Mouse (Mus musculus): ENCODE results near the gene Crhr1. TPM values are rescaled to one million over a fixed set of nuclear protein-coding genes. Genes with fewer than 3 reads are reported as not detected.

The Crhr1 gene
- polyA plus RNA-seq, 1 experiment from 2014 or later: not detected

- H3K4me2 ChIP-seq: no peak overlapping the region
- 32% methylated on average over 12 of the region's 12 CpGs for WGBS
These were observed 38.7 kb downstream of the Crhr1 start for GRCm38 (mm10) chr11:104171281-104171781.

GRCm38 (mm10) chr11:104178893-104179292 lies 46.2 kb downstream of the Crhr1 start:
- Histone ChIP-seq H3K9me3 (no peaks in the 10 kb centered on the region), H3K4me1 (no peaks in the 10 kb centered on the region), H3K4me3 (no peak overlapping the region), H3K27ac (no peak overlapping the region), H3K4me2 (no peak overlapping the region), H3K36me3 (no peaks in the 10 kb centered on the region), H3K9ac (no peak overlapping the region), H3K27me3 (peaks cover 5% of the 10 kb centered on the region; the same call in 1 of the 2 replicates)
- ATAC-seq (ENCODE audit: insufficient number of reproducible peaks, low FRiP score, low TSS enrichment, low read depth): no peak
- 21% methylated on average over 6 of the region's 7 CpGs for WGBS

More at GRCm38 (mm10) chr11:104171281-104171781, 38.7 kb downstream of the Crhr1 start:
- Histone ChIP-seq H3K27ac (no peak overlapping the region), H3K36me3 (no peaks in the 10 kb centered on the region), H3K27me3 (0 out of 2 replicates have a peak, but pooled peaks cover 21% of the 10 kb centered on the region), H3K4me1 (no peaks in the 10 kb centered on the region), H3K9ac (no peak overlapping the region), H3K9me3 (no peaks in the 10 kb centered on the region), H3K4me3 (no peak overlapping the region)
- no peak for ATAC-seq (ENCODE audit: insufficient number of reproducible peaks, low FRiP score, low TSS enrichment, low read depth)

GRCm38 (mm10) chr11:104179804-104180203 lies 47.1 kb downstream of the Crhr1 start:
- 50% methylated on average over 5 of the region's 5 CpGs for WGBS
- Histone ChIP-seq H3K27me3 (no peaks in the 10 kb centered on the region; the same call in 1 of the 2 replicates), H3K4me3 (no peak overlapping the region), H3K9ac (no peak overlapping the region), H3K9me3 (no peaks in the 10 kb centered on the region), H3K4me2 (no peak overlapping the region), H3K4me1 (no peaks in the 10 kb centered on the region), H3K27ac (no peak overlapping the region), H3K36me3 (no peaks in the 10 kb centered on the region)
- ATAC-seq (ENCODE audit: insufficient number of reproducible peaks, low FRiP score, low TSS enrichment, low read depth): no peak

- Histone ChIP-seq H3K4me2 (no peak overlapping the region), H3K36me3 (no peaks in the 10 kb centered on the region), H3K9me3 (no peaks in the 10 kb centered on the region), H3K27me3 (no peaks in the 10 kb centered on the region), H3K9ac (no peak overlapping the region), H3K27ac (no peak overlapping the region), H3K4me3 (no peak overlapping the region), H3K4me1 (no peaks in the 10 kb centered on the region)
- 83% methylated on average over 3 of the region's 3 CpGs for WGBS
- no peak for ATAC-seq (ENCODE audit: insufficient number of reproducible peaks, low FRiP score, low TSS enrichment, low read depth)
These were observed 49.5 kb downstream of the Crhr1 start for GRCm38 (mm10) chr11:104182141-104182540.

- Histone ChIP-seq H3K9me3 (no peaks in the 10 kb centered on the region), H3K9ac (no peak within 1 kb of the TSS), H3K36me3 (no peaks in the 10 kb centered on the region), H3K27ac (no peak within 1 kb of the TSS), H3K4me2 (no peak within 1 kb of the TSS), H3K27me3 (no peaks in the 10 kb centered on the region), H3K4me1 (no peaks in the 10 kb centered on the region), H3K4me3 (no peak within 1 kb of the TSS)
- WGBS: 73% methylated on average over 13 of the region's 13 CpGs
- ATAC-seq (ENCODE audit: insufficient number of reproducible peaks, low FRiP score, low TSS enrichment, low read depth): no peak
These were observed 53.6 kb downstream of the Crhr1 start, which contains the start of gene Sppl2c for GRCm38 (mm10) chr11:104186135-104186836. Gene Sppl2c (plus strand): TSS chr11:104186327.

GRCm38 (mm10) chr11:104186837-104187150 lies 54.1 kb downstream of the Crhr1 start:
- H3K4me3 ChIP-seq: no peak overlapping the region
- no peak overlapping the region for H3K4me2 ChIP-seq
- no peak for ATAC-seq (ENCODE audit: insufficient number of reproducible peaks, low FRiP score, low TSS enrichment, low read depth)
- H3K9ac ChIP-seq: no peak overlapping the region
- H3K9me3 ChIP-seq: no peaks in the 10 kb centered on the region
- no peaks in the 10 kb centered on the region for H3K27me3 ChIP-seq
- H3K27ac ChIP-seq: no peak overlapping the region
- 90% methylated on average over 9 of the region's 9 CpGs for WGBS
- H3K4me1 ChIP-seq: no peaks in the 10 kb centered on the region
- H3K36me3 ChIP-seq: no peaks in the 10 kb centered on the region

- Histone ChIP-seq H3K9ac (no peak overlapping the region), H3K27me3 (no peaks in the 10 kb centered on the region), H3K4me1 (no peaks in the 10 kb centered on the region), H3K4me3 (no peak overlapping the region), H3K9me3 (no peaks in the 10 kb centered on the region), H3K4me2 (no peak overlapping the region), H3K27ac (no peak overlapping the region), H3K36me3 (no peaks in the 10 kb centered on the region)
- 90% methylated on average over 10 of the region's 10 CpGs for WGBS
- ATAC-seq (ENCODE audit: insufficient number of reproducible peaks, low FRiP score, low TSS enrichment, low read depth): no peak
These were observed 55.1 kb downstream of the Crhr1 start for GRCm38 (mm10) chr11:104187766-104188165.

- no peak overlapping the region for H3K9ac ChIP-seq
- H3K4me2 ChIP-seq: no peak overlapping the region
- no peak; the same call in 1 of the 2 replicates for ATAC-seq (ENCODE audit: insufficient number of reproducible peaks, low FRiP score, low TSS enrichment, low read depth)
- H3K27me3 ChIP-seq: no peaks in the 10 kb centered on the region
- no peaks in the 10 kb centered on the region for H3K9me3 ChIP-seq
- H3K4me3 ChIP-seq: no peak overlapping the region
- no peak overlapping the region for H3K27ac ChIP-seq
- no peaks in the 10 kb centered on the region for H3K4me1 ChIP-seq
- no peaks in the 10 kb centered on the region for H3K36me3 ChIP-seq
- 84% methylated on average over 2 of the region's 2 CpGs for WGBS
These were observed 57.4 kb downstream of the Crhr1 start for GRCm38 (mm10) chr11:104190008-104190407.

GRCm38 (mm10) chr11:104195382-104195781 lies 62.7 kb downstream of the Crhr1 start:
- Histone ChIP-seq H3K4me2 (no peak overlapping the region), H3K4me1 (no peaks in the 10 kb centered on the region), H3K9ac (no peak overlapping the region), H3K36me3 (no peaks in the 10 kb centered on the region), H3K27ac (no peak overlapping the region), H3K9me3 (no peaks in the 10 kb centered on the region), H3K27me3 (peaks cover 13% of the 10 kb centered on the region), H3K4me3 (no peak overlapping the region)
- WGBS: 71% methylated on average over 11 of the region's 11 CpGs
- no peak for ATAC-seq (ENCODE audit: insufficient number of reproducible peaks, low FRiP score, low TSS enrichment, low read depth)

- Histone ChIP-seq H3K27ac (no peak overlapping the region), H3K4me2 (no peak overlapping the region), H3K4me1 (no peaks in the 10 kb centered on the region), H3K27me3 (peaks cover 13% of the 10 kb centered on the region), H3K9me3 (no peaks in the 10 kb centered on the region), H3K36me3 (no peaks in the 10 kb centered on the region), H3K9ac (no peak overlapping the region), H3K4me3 (no peak overlapping the region)
- WGBS: 11% methylated on average over 9 of the region's 9 CpGs
- no peak for ATAC-seq (ENCODE audit: insufficient number of reproducible peaks, low FRiP score, low TSS enrichment, low read depth)
These were observed 63.1 kb downstream of the Crhr1 start for GRCm38 (mm10) chr11:104195791-104196190.

GRCm38 (mm10) chr11:104197861-104198260 lies 65.2 kb downstream of the Crhr1 start:
- H3K4me1 ChIP-seq: no peaks in the 10 kb centered on the region
- H3K9ac ChIP-seq: no peak overlapping the region
- ATAC-seq (ENCODE audit: insufficient number of reproducible peaks, low FRiP score, low TSS enrichment, low read depth): no peak
- no peak overlapping the region for H3K4me3 ChIP-seq
- 0 out of 2 replicates have a peak, but pooled peaks cover 3% of the 10 kb centered on the region for H3K9me3 ChIP-seq
- no peak overlapping the region for H3K4me2 ChIP-seq
- H3K27ac ChIP-seq: no peak overlapping the region
- peaks cover 13% of the 10 kb centered on the region for H3K27me3 ChIP-seq
- 5% methylated on average over 10 of the region's 10 CpGs for whole genome bisulfite sequencing
- no peaks in the 10 kb centered on the region for H3K36me3 ChIP-seq

GRCm38 (mm10) chr11:104203271-104203670 lies 70.6 kb downstream of the Crhr1 start:
- Histone ChIP-seq H3K4me1 (no peaks in the 10 kb centered on the region), H3K9me3 (0 out of 2 replicates have a peak, but pooled peaks cover 3% of the 10 kb centered on the region), H3K9ac (no peak overlapping the region), H3K4me2 (no peak overlapping the region), H3K27ac (no peak overlapping the region), H3K4me3 (no peak overlapping the region), H3K36me3 (no peaks in the 10 kb centered on the region), H3K27me3 (peaks cover 3% of the 10 kb centered on the region; the same call in 1 of the 2 replicates)
- WGBS: 77% methylated on average over 3 of the region's 3 CpGs
- ATAC-seq (ENCODE audit: insufficient number of reproducible peaks, low FRiP score, low TSS enrichment, low read depth): no peak

Data from limb, embryonic 15.5 days (tissue).